Mouse (Mus musculus) left cerebral cortex, postnatal 36 days (tissue): ENCODE data around the gene Gm14190. TPM values are rescaled to one million over a fixed set of nuclear protein-coding genes. Genes with fewer than 3 reads are reported as not detected.
A peak's percentile ranks its signal among the peaks of the same experiment; 100 is the strongest.
"Not testable (repeated sequence)": the region's sequence is repeated elsewhere in the genome, so short reads cannot be mapped to it uniquely, and the experiment has no call there.

Experiments used
- DNase-seq, 2 experiments: peaks; one replicate each; pipeline ENCODE4 v3.0.0; 2021 to 2022; ENCODE audit warnings: low spot score in 2 of 2, mixed read lengths in 1 of 2
- intact Hi-C: fragments of 180-260 bp; cut with DNase I; formaldehyde crosslinking; loops from one replicate; pipeline ENCODE4 v1.15.1; 2025
- total RNA-seq, 2 experiments: library from RNA; stranded (reverse); gene quantifications; 2 replicates each; pipeline ENCODE4 v1.2.3; 2021

Gm14190 gene
- not detected for total RNA-seq

GRCm38 (mm10) chr11:99690463-99690862 lies at the start of gene Gm14190:
Gm14190 (minus strand) TSS chr11:99690740.
- intact Hi-C loops, result no loop called here
- peak in 1 of 2 experiments; percentile 4 for DNase-seq

GRCm38 (mm10) chr11:99734190-99734589 lies 43.6 kb upstream of the Gm14190 start, which contains the start of gene Gm14180:
Gm14180 (minus strand) TSS chr11:99734290.
- intact Hi-C loops, result no loop called here
- no peak for DNase-seq

DNA sequence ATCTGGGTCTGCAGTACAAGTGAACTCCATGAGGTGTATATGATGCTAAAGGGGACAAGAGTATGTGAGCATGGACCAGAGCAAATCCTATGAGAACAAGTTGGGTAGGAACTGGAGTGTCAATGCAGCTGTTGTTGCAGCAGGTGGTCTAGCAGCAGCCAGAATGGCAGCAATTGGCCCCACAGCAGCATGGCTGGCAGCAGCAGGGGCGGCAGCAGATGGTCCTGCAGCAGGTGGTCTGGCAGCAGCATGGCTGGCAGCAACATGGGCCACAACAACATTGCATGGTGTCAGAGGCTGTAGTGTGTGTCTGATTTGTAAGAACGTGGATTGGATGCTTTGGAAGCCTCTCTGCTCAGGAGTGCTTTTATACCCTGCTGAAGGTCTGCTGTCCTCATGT lies 33.5 kb upstream of the Gm14190 start:
- intact Hi-C loops, result loop anchor here (1.0 kb wide), 1 partner anchor 39 kb away; no protein-coding TSS in a partner anchor

GRCm38 (mm10) chr11:99718759-99719158 lies 28.2 kb upstream of the Gm14190 start:
- intact Hi-C loops, result no loop called here
- DNase-seq, result no peak

More for the DNA sequence above, 33.5 kb upstream of the Gm14190 start:
- DNase-seq, result no peak

- not testable (repeated sequence) for DNase-seq
- intact Hi-C loops, result loop anchor here (1.0 kb wide), 1 partner anchor 39 kb away; no protein-coding TSS in a partner anchor
Measured at GRCm38 (mm10) chr11:99685235-99685634, 5.3 kb downstream of the Gm14190 start.

GRCm38 (mm10) chr11:99683481-99683880 lies 7.1 kb downstream of the Gm14190 start:
- intact Hi-C loops, result no loop called here
- no peak for DNase-seq

GRCm38 (mm10) chr11:99665860-99666259 lies 24.7 kb downstream of the Gm14190 start, which contains the start of gene Krtap4-6:
Krtap4-6 (minus strand) TSS chr11:99665960.
- DNase-seq, result no peak
- intact Hi-C loops, result no loop called here

DNA sequence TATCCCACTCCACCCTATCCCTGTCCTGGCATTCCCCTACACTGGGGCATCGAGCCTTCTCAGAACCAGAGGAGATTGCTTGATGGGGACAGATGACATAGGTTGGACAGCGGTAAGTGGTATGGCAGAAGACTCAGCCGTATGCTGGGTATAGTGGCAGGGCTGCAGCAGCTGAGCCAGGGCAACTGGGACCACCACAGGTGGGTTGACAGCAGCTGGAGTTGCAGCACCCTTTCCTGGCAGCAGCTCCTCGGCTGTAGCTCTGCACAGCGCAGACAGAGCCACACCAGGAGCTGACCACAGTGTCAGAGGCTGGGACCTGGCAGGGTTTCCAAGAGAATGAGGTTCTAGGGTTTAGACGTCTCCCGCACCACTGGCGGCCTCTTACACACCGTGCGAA lies 27.7 kb downstream of the Gm14190 start:
- intact Hi-C loops, result no loop called here
- DNase-seq, result no peak

DNA sequence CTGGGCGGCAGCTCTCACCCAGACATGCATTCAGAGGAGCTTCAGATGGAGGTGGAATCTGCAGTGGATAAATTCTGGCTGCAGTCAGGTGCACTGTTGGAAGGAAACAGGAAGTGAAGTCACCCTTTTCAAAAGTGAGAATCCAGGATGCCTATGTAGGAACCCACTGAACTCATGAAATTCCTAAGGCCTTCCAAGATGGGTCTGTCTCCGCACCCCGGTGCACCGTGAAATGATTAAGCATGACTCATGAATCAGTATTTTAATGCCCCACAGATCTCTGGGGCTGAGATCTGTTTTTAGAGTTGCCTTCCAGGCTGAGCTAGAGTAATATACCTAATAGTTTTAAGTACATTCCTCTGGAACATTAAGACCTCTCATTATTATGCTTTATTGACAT lies 31.3 kb downstream of the Gm14190 start:
- intact Hi-C loops, result no loop called here
- no peak for DNase-seq

DNA sequence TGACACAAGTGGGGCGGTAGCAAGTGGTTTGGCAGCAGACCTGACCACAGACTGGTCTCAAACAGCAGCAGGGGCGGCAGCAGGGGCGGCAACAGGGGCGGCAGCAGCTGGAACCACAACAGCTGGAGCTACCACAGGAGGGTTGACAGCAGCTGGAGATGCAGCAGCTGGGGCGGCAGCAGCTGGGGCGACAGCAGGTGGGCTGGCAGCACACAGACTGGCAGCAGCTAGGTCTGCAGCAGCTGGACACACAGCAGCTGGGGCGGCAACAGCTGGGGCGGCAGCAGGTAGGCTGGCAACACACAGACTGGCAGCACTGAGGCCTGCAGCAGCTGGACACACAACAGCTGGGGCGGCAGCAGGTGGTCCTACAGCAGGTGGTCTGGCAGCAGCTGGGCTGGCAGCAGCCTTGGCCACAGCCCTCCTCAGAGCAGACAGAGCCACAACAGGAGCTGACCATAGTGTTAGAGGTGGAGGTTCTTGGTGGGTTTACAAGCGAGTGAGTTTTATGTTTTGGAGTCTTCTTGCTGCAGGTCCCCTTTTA lies 32.0 kb downstream of the Gm14190 start, which contains the start of gene Gm11563:
TSS of gene Gm11563 (minus strand) at position 494 of the 544 bp plus-strand sequence.
- DNase-seq, result not testable (repeated sequence)

GRCm38 (mm10) chr11:99657051-99657450 lies 33.5 kb downstream of the Gm14190 start:
- no peak for DNase-seq
- intact Hi-C loops, result no loop called here

More for the DNA sequence above, 32.0 kb downstream of the Gm14190 start, which contains the start of gene Gm11563:
- intact Hi-C loops, result not testable (repeated sequence)

DNA sequence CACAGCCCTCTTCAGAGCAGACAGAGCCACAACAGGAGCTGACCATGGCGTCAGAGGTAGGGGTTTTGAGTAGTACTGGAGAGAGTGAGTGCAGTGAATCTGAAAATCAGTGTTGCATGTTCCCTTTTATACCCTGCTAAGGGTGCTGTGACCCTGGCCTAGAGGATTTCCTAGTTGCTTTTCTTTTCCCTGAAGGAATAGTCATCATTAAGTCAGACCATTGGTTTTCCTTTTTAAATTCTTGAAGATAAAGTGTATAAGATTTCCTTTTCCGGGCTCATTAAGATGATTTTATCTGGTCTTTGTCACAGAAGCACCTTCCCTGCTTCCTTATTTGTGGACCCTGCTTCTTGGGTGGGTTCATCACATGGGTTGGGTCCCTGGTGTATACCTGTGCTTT lies 40.4 kb downstream of the Gm14190 start, which contains the start of gene Gm11555:
TSS of gene Gm11555 (minus strand) at position 101 of the 400 bp plus-strand sequence.
- intact Hi-C loops, result no loop called here
- no peak for DNase-seq

DNA sequence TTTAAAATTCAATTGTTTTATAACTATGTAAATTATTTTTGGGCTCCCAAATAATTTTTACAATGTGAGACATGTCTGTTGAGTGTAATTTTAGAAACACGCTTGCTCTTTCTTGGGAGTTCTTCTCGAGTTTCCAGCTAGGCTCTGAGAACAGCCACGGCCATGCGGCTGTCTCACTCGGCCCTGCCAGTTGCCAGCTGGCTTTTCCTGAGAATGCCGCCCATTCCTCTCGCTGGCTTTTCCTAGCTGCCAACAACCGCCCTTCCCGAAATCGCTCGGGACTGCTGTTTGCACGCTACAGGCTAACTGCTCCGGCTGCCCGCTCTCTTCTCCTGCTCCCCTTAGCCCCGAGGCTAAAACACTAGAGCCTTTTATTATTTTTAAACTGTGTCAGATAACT lies 44.1 kb downstream of the Gm14190 start:
- intact Hi-C loops, result no loop called here
- DNase-seq, result peak; percentile 16 to 40

GRCm38 (mm10) chr11:99644351-99644750 lies 46.2 kb downstream of the Gm14190 start:
- intact Hi-C loops, result no loop called here
- DNase-seq, result no peak

- intact Hi-C loops, result not testable (repeated sequence)
Measured at GRCm38 (mm10) chr11:99643635-99644139, 46.9 kb downstream of the Gm14190 start, which contains the start of gene Krtap4-7. Krtap4-7 (minus strand) TSS chr11:99644089.

DNA sequence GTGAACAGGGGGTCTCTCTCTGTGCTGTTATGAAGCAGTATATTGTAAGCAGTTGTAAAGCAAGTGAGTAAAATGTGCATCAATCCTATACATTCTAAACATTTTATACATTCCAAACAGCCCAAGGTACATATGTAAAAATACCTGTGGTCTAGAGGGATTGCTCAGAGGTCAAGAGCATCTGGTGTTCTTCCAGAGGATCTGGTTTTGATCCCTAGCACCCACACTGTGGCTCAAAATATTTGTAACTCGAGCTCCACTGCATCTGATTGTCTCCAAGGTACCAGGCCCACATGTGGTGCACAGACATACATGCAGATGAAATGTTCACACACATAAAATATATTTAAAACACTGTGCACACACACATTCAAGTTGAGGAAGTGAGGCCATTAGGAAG lies 49.6 kb downstream of the Gm14190 start:
- DNase-seq, result no peak
- intact Hi-C loops, result no loop called here

More at GRCm38 (mm10) chr11:99643635-99644139, 46.9 kb downstream of the Gm14190 start, which contains the start of gene Krtap4-7:
- DNase-seq, result not testable (repeated sequence)

Other genes with a start within 250 kb of the Gm14190 start
- not detected for gene Krt23, start 197.6 kb downstream of the Gm14190 start, total RNA-seq
- not detected for gene Krt39, start 169.4 kb downstream of the Gm14190 start, total RNA-seq
- not detected for gene Krt40, start 147.6 kb downstream of the Gm14190 start, total RNA-seq
- not detected for gene Krtap3-3, start 139.9 kb downstream of the Gm14190 start, total RNA-seq
- gene Krtap3-2, start 133.9 kb downstream of the Gm14190 start, total RNA-seq, result not detected
- gene Gm11939, start 131.3 kb downstream of the Gm14190 start, total RNA-seq, result not detected
- not detected for gene Krtap3-1, start 124.1 kb downstream of the Gm14190 start, total RNA-seq
- not detected for gene Krtap1-5, start 109.7 kb downstream of the Gm14190 start, total RNA-seq
- gene Krtap1-4, start 107.1 kb downstream of the Gm14190 start, total RNA-seq, result not detected
- gene Krtap1-3, start 99.4 kb downstream of the Gm14190 start, total RNA-seq, result not detected
- not detected for gene Krtap9-3, start 92.6 kb downstream of the Gm14190 start, total RNA-seq
- not detected for gene Gm11938, start 87.4 kb downstream of the Gm14190 start, total RNA-seq
- not detected for gene Gm11937, start 80.6 kb downstream of the Gm14190 start, total RNA-seq
- not detected for gene Krtap2-4, start 75.9 kb downstream of the Gm14190 start, total RNA-seq
- gene Gm11562, start 70.3 kb downstream of the Gm14190 start, total RNA-seq, result not detected
- not detected for gene Krtap4-1, start 62.5 kb downstream of the Gm14190 start, total RNA-seq
- not detected for gene Krtap4-2, start 55.7 kb downstream of the Gm14190 start, total RNA-seq
- gene Krtap4-7, start 46.7 kb downstream of the Gm14190 start, total RNA-seq, result not detected
- not detected for gene Gm11555, start 40.5 kb downstream of the Gm14190 start, total RNA-seq
- gene Gm11563, start 31.8 kb downstream of the Gm14190 start, total RNA-seq, result not detected
- not detected for gene Krtap4-6, start 24.8 kb downstream of the Gm14190 start, total RNA-seq
- gene Gm14180, start 43.5 kb upstream of the Gm14190 start, total RNA-seq, result not detected
- gene Gm11595, start 82.2 kb upstream of the Gm14190 start, total RNA-seq, result not detected
- gene Krtap4-8, start 90.0 kb upstream of the Gm14190 start, total RNA-seq, result not detected
- gene Krtap4-9, start 94.5 kb upstream of the Gm14190 start, total RNA-seq, result not detected
- gene Gm11596, start 102.7 kb upstream of the Gm14190 start, total RNA-seq, result not detected
- not detected for gene Gm11569, start 108.2 kb upstream of the Gm14190 start, total RNA-seq
- gene Gm11554, start 113.7 kb upstream of the Gm14190 start, total RNA-seq, result not detected
- not detected for gene Krtap4-13, start 119.2 kb upstream of the Gm14190 start, total RNA-seq
- gene Gm11564, start 124.9 kb upstream of the Gm14190 start, total RNA-seq, result not detected
- not detected for gene 2300003K06Rik, start 147.3 kb upstream of the Gm14190 start, total RNA-seq
- not detected for gene Krtap4-16, start 160.9 kb upstream of the Gm14190 start, total RNA-seq
- not detected for gene Gm11568, start 167.2 kb upstream of the Gm14190 start, total RNA-seq
- not detected for gene Gm11559, start 173.7 kb upstream of the Gm14190 start, total RNA-seq
- gene Krtap9-1, start 182.6 kb upstream of the Gm14190 start, total RNA-seq, result not detected
- gene Gm11567, start 188.4 kb upstream of the Gm14190 start, total RNA-seq, result not detected
- not detected for gene Krtap31-1, start 217.2 kb upstream of the Gm14190 start, total RNA-seq
- gene Gm11565, start 224.0 kb upstream of the Gm14190 start, total RNA-seq, result not detected
- not detected for gene Krtap31-2, start 245.6 kb upstream of the Gm14190 start, total RNA-seq